Mouse (Mus musculus) T-helper 17 cell (primary cell): ENCODE data around the gene Mettl8.

ENCODE experiments used
- in situ Hi-C, 2 experiments: fragments of 300-600 bp; cut with MboI, MseI; formaldehyde crosslinking; loops; 1 replicate in 1 of 2; 2 replicates in 1 of 2; pipeline ENCODE4 v1.15.1; 2025; ENCODE audit warnings: high pct_unique_total_duplicates in 2 of 2

Mettl8 gene

DNA sequence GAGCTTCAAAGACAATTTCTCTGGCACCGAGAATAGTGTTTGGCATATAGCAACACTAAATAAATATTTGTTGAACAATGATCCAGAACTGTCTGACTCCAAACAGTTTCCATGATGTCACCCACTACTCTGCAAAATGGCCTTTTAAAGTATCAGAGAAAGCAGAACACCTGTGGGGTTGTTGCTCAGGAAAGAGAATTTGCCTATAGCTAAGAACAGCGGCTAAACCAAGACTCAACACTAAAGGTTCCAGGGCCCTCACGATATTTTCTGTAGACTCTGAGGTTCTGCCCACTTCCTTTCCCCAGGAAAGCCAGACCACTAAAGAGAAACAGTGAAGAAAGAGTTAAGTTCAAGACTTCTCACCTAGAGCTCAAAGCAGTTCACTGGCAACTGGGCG is 122.4 kb downstream of the Mettl8 start:
- in situ Hi-C loops: no loop called here

DNA sequence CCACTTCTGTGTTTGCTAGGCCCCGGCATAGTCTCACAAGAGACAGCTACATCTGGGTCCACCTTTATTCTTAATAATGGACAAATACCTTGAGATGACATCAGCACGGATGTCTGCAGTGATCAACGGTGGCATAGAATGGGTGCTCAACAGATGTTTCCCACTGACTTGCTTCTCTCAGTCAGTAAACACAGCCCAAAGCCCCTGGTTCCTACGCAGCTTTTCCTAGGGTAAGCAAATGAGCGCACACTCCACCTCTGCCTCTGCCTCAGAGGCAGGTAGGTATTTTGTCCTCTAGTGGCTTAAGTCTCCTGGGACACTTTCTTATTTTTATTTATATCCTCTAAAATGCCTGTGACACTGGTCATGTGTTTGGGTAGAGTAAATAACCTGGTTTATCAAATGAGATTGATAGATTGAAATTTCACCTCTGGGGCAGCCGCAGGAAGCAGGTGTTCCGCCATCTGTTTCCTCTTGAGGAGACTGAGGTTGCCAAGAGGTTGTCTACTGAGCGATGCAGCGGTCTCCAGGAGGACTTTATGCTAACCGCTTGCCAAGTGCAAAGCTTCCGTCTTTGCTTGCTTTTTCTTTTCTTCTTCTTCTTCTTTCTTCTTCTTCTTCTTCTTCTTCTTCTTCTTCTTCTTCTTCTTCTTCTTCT is 124.6 kb downstream of the Mettl8 start:
- in situ Hi-C loops: no loop called here

DNA sequence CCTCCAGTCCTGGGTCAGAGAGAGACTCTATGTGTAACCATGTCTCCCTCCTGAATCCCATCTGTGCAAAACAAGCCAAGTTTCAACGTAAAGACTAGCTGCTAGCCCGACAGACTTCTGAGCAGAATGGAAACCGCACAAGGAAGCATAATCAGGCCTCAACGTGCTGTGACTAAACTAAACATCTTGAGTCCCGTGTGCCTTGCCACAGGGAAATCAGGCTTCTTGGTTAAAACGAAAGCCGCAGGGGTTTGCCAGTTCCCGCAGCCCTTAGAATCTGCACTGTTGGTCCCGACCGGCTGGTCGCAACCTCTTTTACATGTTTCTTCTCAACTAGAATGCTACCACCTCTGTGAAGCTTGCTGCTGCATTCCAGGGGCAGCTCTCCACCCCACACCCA is 125.7 kb downstream of the Mettl8 start:
- in situ Hi-C loops: no loop called here

DNA sequence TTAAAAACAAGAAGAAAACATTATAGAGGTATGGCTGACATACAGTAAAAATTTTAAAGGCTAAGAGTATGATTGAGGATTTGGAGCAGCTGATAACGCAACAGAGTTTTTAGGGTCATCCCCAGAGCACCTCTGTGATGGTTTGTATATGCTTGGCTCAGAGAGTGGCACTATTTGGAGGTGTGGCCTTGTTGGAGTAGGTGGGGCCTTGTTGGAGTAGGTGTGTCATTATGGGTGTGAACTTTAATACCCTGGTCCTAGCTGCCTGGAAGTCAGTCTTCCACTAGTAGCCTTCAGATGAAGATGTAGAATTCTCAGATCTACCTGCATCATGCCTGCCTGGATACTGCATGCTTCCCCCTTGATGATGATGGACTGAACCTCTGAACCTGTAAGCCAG is 131.3 kb downstream of the Mettl8 start:
- in situ Hi-C loops: no loop called here

DNA sequence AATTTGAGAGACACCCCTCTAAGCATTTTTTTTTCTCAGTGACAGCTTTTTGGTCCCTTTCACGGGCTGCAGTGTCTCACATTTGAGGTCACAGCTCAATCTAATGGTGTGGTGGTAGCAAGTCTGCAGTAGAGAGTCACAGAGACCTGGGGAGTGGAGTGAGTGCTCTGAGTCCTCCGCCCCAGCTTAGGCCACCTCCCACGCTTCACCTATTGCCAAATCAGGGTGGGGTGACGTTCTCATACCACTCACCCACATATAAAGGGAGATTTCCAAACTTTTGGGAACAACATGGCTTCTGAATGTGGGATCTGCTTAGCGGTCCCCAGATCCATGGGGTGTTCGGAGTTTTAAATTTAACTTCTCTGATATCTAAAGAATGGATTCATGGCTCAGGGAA is 132.6 kb downstream of the Mettl8 start:
- in situ Hi-C loops: no loop called here

DNA sequence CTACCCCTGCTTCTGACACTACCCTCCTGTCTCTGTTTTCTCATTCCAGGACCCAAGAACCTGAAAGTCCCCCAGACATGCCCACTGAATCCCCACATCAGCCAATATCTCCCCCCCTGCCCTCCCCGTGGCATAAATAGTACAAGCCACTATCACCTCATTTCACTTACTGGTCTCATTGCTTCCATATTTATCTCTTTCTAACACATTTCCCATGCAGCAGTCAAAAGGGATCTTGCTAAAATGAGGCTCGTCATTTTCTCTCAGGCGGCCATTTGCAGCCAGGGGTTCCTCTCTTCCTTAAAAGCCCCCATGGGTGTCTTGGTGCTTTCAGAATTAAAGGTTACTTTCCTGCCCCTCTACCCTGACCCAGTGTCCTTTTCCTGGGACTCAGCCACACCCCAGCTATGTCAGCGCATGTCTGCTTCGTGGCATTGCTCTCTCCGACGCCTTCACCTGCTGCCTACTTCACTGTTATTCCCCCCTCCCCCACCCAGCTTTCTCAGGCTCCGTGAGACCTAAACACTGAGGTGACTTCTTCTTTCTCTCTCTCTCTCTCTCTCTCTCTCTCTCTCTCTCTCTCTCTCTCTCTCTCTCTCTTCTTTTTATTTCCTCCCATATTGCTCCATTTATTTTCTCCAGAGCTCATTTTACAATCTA is 134.3 kb downstream of the Mettl8 start:
- in situ Hi-C loops: no loop called here

DNA sequence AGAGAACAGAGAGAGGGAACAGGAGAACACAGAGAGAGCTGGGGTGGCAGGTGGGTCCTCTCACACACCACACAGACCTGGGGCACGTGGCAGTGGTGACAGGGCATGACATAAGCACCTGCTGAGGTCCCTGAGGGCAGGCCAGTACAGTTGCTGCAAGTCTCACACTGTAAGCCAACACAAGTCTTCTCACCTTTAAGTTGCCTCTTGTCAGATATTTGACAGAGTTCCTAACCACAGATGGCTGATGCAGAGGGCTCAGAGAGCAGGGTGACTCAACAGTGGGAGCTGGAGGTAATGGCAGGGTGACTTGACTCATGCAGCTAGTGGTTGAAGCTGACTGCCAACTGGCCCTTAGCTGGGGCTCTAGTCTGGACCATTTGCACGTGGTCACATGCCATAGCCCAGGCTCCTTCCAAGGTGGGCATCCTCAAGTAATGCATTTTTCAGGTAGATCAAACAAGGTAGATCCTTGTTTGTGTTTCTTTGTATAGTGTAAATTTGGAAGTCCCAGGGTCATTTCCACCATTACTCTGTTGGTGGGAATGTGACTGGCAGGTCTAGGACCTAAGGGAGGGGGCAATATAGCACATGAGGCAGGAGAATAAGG is 135.4 kb downstream of the Mettl8 start:
- in situ Hi-C loops: no loop called here

DNA sequence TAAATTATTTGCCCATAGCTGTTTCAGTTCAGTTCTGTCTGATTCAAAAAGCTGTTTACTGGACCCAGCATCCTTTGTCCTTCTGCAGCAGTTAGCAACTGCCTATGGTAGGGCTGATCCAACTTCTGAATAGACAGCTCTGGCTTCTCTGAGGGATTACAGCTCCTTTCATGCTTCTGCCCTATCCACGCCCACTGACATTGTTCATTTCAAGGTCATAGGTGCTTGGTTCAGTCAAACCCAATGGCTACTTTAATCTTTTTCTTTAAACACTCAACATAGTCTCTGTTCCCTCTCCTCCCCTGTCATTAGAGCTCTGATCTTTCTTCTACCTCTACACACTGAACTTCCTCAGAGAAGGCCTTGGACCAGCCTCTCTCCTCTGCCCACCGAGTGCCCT is 136.9 kb downstream of the Mettl8 start:
- in situ Hi-C loops: no loop called here
